Mouse (Mus musculus): ENCODE results near the gene 1810037I17Rik. TPM values are rescaled to one million over a fixed set of nuclear protein-coding genes. Genes with fewer than 3 reads are reported as not detected.
"Not testable (repeated sequence)": the region's sequence is repeated elsewhere in the genome, so short reads cannot be mapped to it uniquely, and the experiment has no call there.

1810037I17Rik gene
- polyA plus RNA-seq, 1 experiment from 2014 or later: 110 TPM

- Histone ChIP-seq H3K27ac (ENCODE audit: low read length) (no peak overlapping the region), H3K9ac (ENCODE audit: low read length) (no peak overlapping the region), H3K4me2 (ENCODE audit: low read depth, low read length) (no peak overlapping the region), H3K27me3 (ENCODE audit: control insufficient read depth, insufficient read depth, low read length) (no peaks in the 10 kb centered on the region), H3K36me3 (ENCODE audit: control insufficient read depth, insufficient read depth) (no peaks in the 10 kb centered on the region; the same call in 1 of the 2 replicates), H3K9me3 (replicated peaks; ENCODE audit: control insufficient read depth, low read length) (no peaks in the 10 kb centered on the region), H3K4me1 (ENCODE audit: control insufficient read depth, insufficient read depth, low read length) (peaks cover 14% of the 10 kb centered on the region), H3K4me3 (ENCODE audit: low read length) (no peak overlapping the region)
- ATAC-seq (replicated peaks; ENCODE audit: extremely low read depth, insufficient read depth, low FRiP score): no peak
- 73% methylated on average over 8 of the region's 8 CpGs for WGBS
Measured at GRCm38 (mm10) chr3:122921676-122922527, 2.1 kb upstream of the 1810037I17Rik start.

DNA sequence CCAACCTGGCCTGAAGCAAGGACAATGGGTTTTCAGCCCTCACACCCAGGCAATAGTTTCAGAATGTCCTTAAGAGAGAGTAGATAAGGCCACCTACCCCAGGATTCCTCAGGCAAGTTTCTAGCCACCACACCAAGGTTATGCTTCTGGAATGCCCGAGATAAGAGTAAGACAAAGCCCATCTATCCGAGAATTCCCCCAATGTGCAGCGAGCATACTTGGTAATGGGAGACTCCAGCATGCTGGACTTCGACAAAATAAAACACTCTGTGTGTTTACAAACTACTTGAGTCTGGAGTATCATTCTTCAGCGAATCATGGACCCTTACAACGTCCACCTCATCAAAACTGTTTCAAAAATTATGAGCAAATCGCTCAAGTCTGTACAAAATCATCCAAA lies 856 bp upstream of the 1810037I17Rik start:
- 38% methylated on average over 7 of the region's 7 CpGs for WGBS
- ATAC-seq (replicated peaks; ENCODE audit: extremely low read depth, insufficient read depth, low FRiP score): no peak
- Histone ChIP-seq H3K36me3 (ENCODE audit: control insufficient read depth, insufficient read depth) (no peaks in the 10 kb centered on the region; the same call in 1 of the 2 replicates), H3K4me1 (ENCODE audit: control insufficient read depth, insufficient read depth, low read length) (peaks cover 14% of the 10 kb centered on the region), H3K9me3 (replicated peaks; ENCODE audit: control insufficient read depth, low read length) (no peaks in the 10 kb centered on the region), H3K4me2 (ENCODE audit: low read depth, low read length) (peak overlapping the region; percentile 85), H3K4me3 (ENCODE audit: low read length) (peak overlapping the region; percentile 77), H3K9ac (ENCODE audit: low read length) (no peak overlapping the region), H3K27ac (ENCODE audit: low read length) (peak overlapping the region; percentile 46; the same call in 1 of the 2 replicates), H3K27me3 (ENCODE audit: control insufficient read depth, insufficient read depth, low read length) (no peaks in the 10 kb centered on the region)

GRCm38 (mm10) chr3:122929723-122930122 lies 5.7 kb downstream of the 1810037I17Rik start:
- Histone ChIP-seq H3K4me1 (ENCODE audit: control insufficient read depth, insufficient read depth, low read length) (peaks cover 4% of the 10 kb centered on the region; the same call in 1 of the 2 replicates), H3K27me3 (ENCODE audit: control insufficient read depth, insufficient read depth, low read length) (no peaks in the 10 kb centered on the region), H3K4me2 (ENCODE audit: low read depth, low read length) (no peak overlapping the region), H3K4me3 (ENCODE audit: low read length) (no peak overlapping the region), H3K9ac (ENCODE audit: low read length) (no peak overlapping the region), H3K27ac (ENCODE audit: low read length) (no peak overlapping the region), H3K9me3 (replicated peaks; ENCODE audit: control insufficient read depth, low read length) (no peaks in the 10 kb centered on the region), H3K36me3 (ENCODE audit: control insufficient read depth, insufficient read depth) (peaks cover 5% of the 10 kb centered on the region; the same call in 1 of the 2 replicates)
- 76% methylated on average over 6 of the region's 6 CpGs for WGBS
- no peak for ATAC-seq (replicated peaks; ENCODE audit: extremely low read depth, insufficient read depth, low FRiP score)

- Histone ChIP-seq H3K4me2 (ENCODE audit: low read depth, low read length) (no peak overlapping the region), H3K27me3 (ENCODE audit: control insufficient read depth, insufficient read depth, low read length) (no peaks in the 10 kb centered on the region), H3K27ac (ENCODE audit: low read length) (no peak overlapping the region), H3K9me3 (replicated peaks; ENCODE audit: control insufficient read depth, low read length) (no peaks in the 10 kb centered on the region), H3K9ac (ENCODE audit: low read length) (no peak overlapping the region), H3K4me3 (ENCODE audit: low read length) (no peak overlapping the region), H3K4me1 (ENCODE audit: control insufficient read depth, insufficient read depth, low read length) (no peaks in the 10 kb centered on the region), H3K36me3 (ENCODE audit: control insufficient read depth, insufficient read depth) (peaks cover 5% of the 10 kb centered on the region; the same call in 1 of the 2 replicates)
- 89% methylated on average over 1 of the region's 1 CpGs for WGBS
- ATAC-seq (replicated peaks; ENCODE audit: extremely low read depth, insufficient read depth, low FRiP score): no peak
Measured at GRCm38 (mm10) chr3:122932466-122932865, 8.5 kb downstream of the 1810037I17Rik start.

DNA sequence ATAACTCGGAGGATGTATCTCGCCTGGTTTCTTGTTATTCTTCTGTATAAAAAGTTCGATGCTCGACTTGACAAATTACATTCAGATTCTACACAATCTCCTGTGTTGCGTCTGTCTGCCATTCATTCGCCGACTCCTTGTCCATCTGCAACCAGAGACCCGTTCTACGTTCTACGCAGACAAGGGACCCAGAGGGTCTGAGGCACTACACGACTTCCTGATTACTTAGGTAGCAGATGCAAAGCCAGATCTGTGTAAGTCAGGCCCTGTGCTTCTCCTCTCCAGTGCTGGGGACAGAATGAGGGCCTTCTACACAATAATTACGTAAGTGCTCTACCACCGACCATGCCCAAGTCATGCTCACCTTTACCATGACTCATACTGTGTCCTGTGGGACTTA lies 13.2 kb downstream of the 1810037I17Rik start:
- H3K9me3 ChIP-seq (replicated peaks; ENCODE audit: control insufficient read depth, low read length); H3K4me1 ChIP-seq (ENCODE audit: control insufficient read depth, insufficient read depth, low read length); H3K27ac ChIP-seq (ENCODE audit: low read length); H3K36me3 ChIP-seq (ENCODE audit: control insufficient read depth, insufficient read depth); H3K9ac ChIP-seq (ENCODE audit: low read length); ATAC-seq (replicated peaks; ENCODE audit: extremely low read depth, insufficient read depth, low FRiP score); H3K27me3 ChIP-seq (ENCODE audit: control insufficient read depth, insufficient read depth, low read length); H3K4me2 ChIP-seq (ENCODE audit: low read depth, low read length); H3K4me3 ChIP-seq (ENCODE audit: low read length): not testable (repeated sequence)
- WGBS: 81% methylated on average over 13 of the region's 13 CpGs

DNA sequence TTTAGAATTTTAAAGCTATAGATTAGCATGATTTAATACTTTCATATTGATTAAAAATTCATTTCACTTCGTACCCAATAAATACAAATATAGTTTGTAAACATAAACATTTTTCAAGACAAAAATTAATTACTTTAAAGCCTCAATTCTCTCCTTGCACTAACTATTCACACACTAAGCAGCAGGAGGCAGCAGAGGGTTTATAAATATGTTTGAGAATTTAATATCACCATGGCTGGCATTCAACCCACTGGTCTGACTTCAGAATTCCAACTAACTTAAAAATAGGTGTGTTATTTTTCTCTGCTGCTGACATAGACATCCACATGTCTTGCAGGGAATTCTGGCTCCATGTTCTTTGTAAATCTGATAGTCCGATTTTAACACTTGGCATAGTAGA lies 15.2 kb downstream of the 1810037I17Rik start:
- Histone ChIP-seq H3K36me3 (ENCODE audit: control insufficient read depth, insufficient read depth) (peaks cover 2% of the 10 kb centered on the region; the same call in 1 of the 2 replicates), H3K9me3 (replicated peaks; ENCODE audit: control insufficient read depth, low read length) (no peaks in the 10 kb centered on the region), H3K4me1 (ENCODE audit: control insufficient read depth, insufficient read depth, low read length) (peaks cover 11% of the 10 kb centered on the region), H3K4me3 (ENCODE audit: low read length) (no peak overlapping the region), H3K27me3 (ENCODE audit: control insufficient read depth, insufficient read depth, low read length) (no peaks in the 10 kb centered on the region), H3K27ac (ENCODE audit: low read length) (no peak overlapping the region), H3K9ac (ENCODE audit: low read length) (no peak overlapping the region), H3K4me2 (ENCODE audit: low read depth, low read length) (no peak overlapping the region)
- ATAC-seq (replicated peaks; ENCODE audit: extremely low read depth, insufficient read depth, low FRiP score): no peak
- 45% methylated on average over 2 of the region's 2 CpGs for WGBS

GRCm38 (mm10) chr3:122943387-122943890 lies 19.4 kb downstream of the 1810037I17Rik start:
- Histone ChIP-seq H3K36me3 (ENCODE audit: control insufficient read depth, insufficient read depth) (peaks cover 3% of the 10 kb centered on the region; the same call in 1 of the 2 replicates), H3K27ac (ENCODE audit: low read length) (no peak overlapping the region), H3K27me3 (ENCODE audit: control insufficient read depth, insufficient read depth, low read length) (no peaks in the 10 kb centered on the region), H3K9ac (ENCODE audit: low read length) (no peak overlapping the region), H3K4me3 (ENCODE audit: low read length) (no peak overlapping the region), H3K9me3 (replicated peaks; ENCODE audit: control insufficient read depth, low read length) (no peaks in the 10 kb centered on the region), H3K4me1 (ENCODE audit: control insufficient read depth, insufficient read depth, low read length) (peaks cover 8% of the 10 kb centered on the region), H3K4me2 (ENCODE audit: low read depth, low read length) (no peak overlapping the region)
- no peak for ATAC-seq (replicated peaks; ENCODE audit: extremely low read depth, insufficient read depth, low FRiP score)
- WGBS: 73% methylated on average over 6 of the region's 6 CpGs

DNA sequence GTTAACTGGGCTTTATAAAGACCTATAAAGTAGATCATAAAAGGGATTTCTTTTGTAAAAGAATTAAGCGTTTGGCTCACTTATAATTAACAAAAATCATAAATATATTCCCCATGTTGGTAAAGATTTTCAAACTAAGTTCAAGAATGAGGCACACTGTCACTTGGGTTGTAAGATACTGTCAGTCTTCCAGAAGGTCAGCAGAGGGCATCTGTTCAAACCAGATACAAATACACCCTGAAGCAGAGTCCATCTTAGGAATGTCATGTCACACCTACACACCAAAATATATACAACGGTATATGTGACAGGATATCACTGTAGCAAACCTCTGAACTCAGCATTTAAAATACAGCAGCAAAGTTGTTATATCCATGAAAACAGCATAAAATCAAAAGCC lies 26.1 kb downstream of the 1810037I17Rik start:
- H3K4me2 ChIP-seq (ENCODE audit: low read depth, low read length): no peak overlapping the region
- no peaks in the 10 kb centered on the region for H3K4me1 ChIP-seq (ENCODE audit: control insufficient read depth, insufficient read depth, low read length)
- H3K9me3 ChIP-seq (replicated peaks; ENCODE audit: control insufficient read depth, low read length): no peaks in the 10 kb centered on the region
- H3K4me3 ChIP-seq (ENCODE audit: low read length): no peak overlapping the region
- no peak overlapping the region for H3K27ac ChIP-seq (ENCODE audit: low read length)
- no peaks in the 10 kb centered on the region for H3K27me3 ChIP-seq (ENCODE audit: control insufficient read depth, insufficient read depth, low read length)
- 74% methylated on average over 2 of the region's 2 CpGs for WGBS
- H3K9ac ChIP-seq (ENCODE audit: low read length): no peak overlapping the region
- no peak for ATAC-seq (replicated peaks; ENCODE audit: extremely low read depth, insufficient read depth, low FRiP score)
- peaks cover 18% of the 10 kb centered on the region for H3K36me3 ChIP-seq (ENCODE audit: control insufficient read depth, insufficient read depth)

DNA sequence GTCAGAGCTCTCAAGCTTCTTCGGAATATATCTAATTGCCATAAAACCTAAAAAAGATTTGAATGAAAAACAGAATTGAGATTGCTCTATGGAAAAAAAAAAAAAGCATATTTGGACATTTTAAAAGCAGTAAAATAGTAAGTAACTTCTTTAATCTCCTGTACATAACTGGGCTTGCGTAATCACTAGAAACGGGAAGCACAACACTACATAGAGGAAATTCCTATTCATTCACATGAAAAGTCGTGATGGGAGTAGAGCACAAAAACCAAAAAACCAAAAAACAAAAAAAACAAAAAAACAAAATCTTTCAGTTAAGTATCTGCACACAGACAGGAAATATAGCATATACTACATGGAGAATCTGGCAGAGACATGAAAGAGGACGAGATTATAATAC lies 40.3 kb downstream of the 1810037I17Rik start:
- H3K9me3 ChIP-seq (replicated peaks; ENCODE audit: control insufficient read depth, low read length): peaks cover 3% of the 10 kb centered on the region; the same call in 1 of the 2 replicates
- no peak overlapping the region for H3K4me2 ChIP-seq (ENCODE audit: low read depth, low read length)
- peaks cover 13% of the 10 kb centered on the region for H3K36me3 ChIP-seq (ENCODE audit: control insufficient read depth, insufficient read depth)
- no peak overlapping the region for H3K4me3 ChIP-seq (ENCODE audit: low read length)
- H3K27me3 ChIP-seq (ENCODE audit: control insufficient read depth, insufficient read depth, low read length): no peaks in the 10 kb centered on the region
- no peaks in the 10 kb centered on the region for H3K4me1 ChIP-seq (ENCODE audit: control insufficient read depth, insufficient read depth, low read length)
- no peak overlapping the region for H3K9ac ChIP-seq (ENCODE audit: low read length)
- H3K27ac ChIP-seq (ENCODE audit: low read length): no peak overlapping the region
- 77% methylated on average over 5 of the region's 5 CpGs for WGBS
- ATAC-seq (replicated peaks; ENCODE audit: extremely low read depth, insufficient read depth, low FRiP score): no peak
